In genomic region chr4:107260001-107260400, GRCm38 (mm10) we compare ENCODE assay signal across 23 mouse cellular contexts. TPM values are rescaled to one million over a fixed set of nuclear protein-coding genes. Genes with fewer than 3 reads are reported as not detected.
A peak's percentile ranks its signal among the peaks of the same experiment; 100 is the strongest.
DNase-seq lines count a peak whose midpoint lies in the region; ATAC-seq lines count a peak whose summit lies in the region.
"Had no signal": no experiment of that assay in that cellular context is flagged by ENCODE, and none has a peak within 500 bp of the region (broad histone marks: within the 10 kb centered on the region; RNA-seq: fewer than 3 reads in every experiment).

No protein-coding gene starts in this region.

- no peaks in the 10 kb centered on the region for H3K27me3 ChIP-seq in intestine, embryonic 16.5 days (replicated peaks; ENCODE audit: control insufficient read depth, insufficient read depth, low read length)
- H3K27me3 ChIP-seq: forebrain, embryonic 13.5 days; limb, embryonic 13.5 days; lung, embryonic 15.5 days; neural tube, embryonic 12.5 days had no signal

- H3K9me3 ChIP-seq in intestine, embryonic 16.5 days (ENCODE audit: control insufficient read depth, low read length), result no peaks in the 10 kb centered on the region
- H3K9me3 ChIP-seq: liver, embryonic 13.5 days; lung, embryonic 15.5 days; neural tube, embryonic 12.5 days had no signal

- no peak overlapping the region for H3K27ac ChIP-seq in intestine, embryonic 16.5 days (ENCODE audit: low read length)
- H3K27ac ChIP-seq: forebrain, embryonic 13.5 days; kidney, postnatal 0 days; limb, embryonic 13.5 days; liver, embryonic 13.5 days; lung, embryonic 15.5 days; midbrain, embryonic 10.5 days; neural tube, embryonic 12.5 days; stomach, postnatal 0 days had no signal

- no peak overlapping the region for H3K4me2 ChIP-seq in intestine, embryonic 16.5 days (ENCODE audit: low read depth, low read length)
- H3K4me2 ChIP-seq: forebrain, embryonic 13.5 days; limb, embryonic 13.5 days; liver, embryonic 13.5 days; lung, embryonic 15.5 days; neural tube, embryonic 12.5 days had no signal

- H3K4me1 ChIP-seq in intestine, embryonic 16.5 days (ENCODE audit: control insufficient read depth, insufficient read depth, low read length), result no peaks in the 10 kb centered on the region; the same call in 1 of the 2 replicates
- H3K4me1 ChIP-seq: forebrain, embryonic 13.5 days; limb, embryonic 13.5 days; liver, embryonic 13.5 days; lung, embryonic 15.5 days; midbrain, embryonic 10.5 days; neural tube, embryonic 12.5 days had no signal

- peak; percentile 55 for DNase-seq in CD4-positive helper T cell, adult 2 months (ENCODE audit: low read depth, low spot score)
- DNase-seq in CD8-positive naive resting alpha-beta T cell, adult 2 months (ENCODE audit: low read depth in 2 of 2, low spot score in 2 of 2), result peak; percentile 54 to 67
- DNase-seq in thymus, postnatal 10 days (ENCODE audit: low spot score in 2 of 2), result peak; percentile 77 to 81
- no peak for DNase-seq in retina, postnatal 1 day
- no peak for DNase-seq in Muller cell, postnatal 12 days (ENCODE audit: inconsistent ontology term)
- DNase-seq in c-Kit-positive CD71-positive TER-119-positive erythroid progenitor cells, embryonic 14.5 days (ENCODE audit: low spot score), result no peak
- DNase-seq: cerebellum, adult 9-10 months; gastrocnemius, postnatal 10 days; liver, embryonic 13.5 days had no signal

- H3K36me3 ChIP-seq in intestine, embryonic 16.5 days (ENCODE audit: control insufficient read depth, insufficient read depth, low read length), result peaks cover 5% of the 10 kb centered on the region

- H3K4me3 ChIP-seq in intestine, embryonic 16.5 days (ENCODE audit: low read length), result no peak overlapping the region
- H3K4me3 ChIP-seq: erythroblast, embryonic 14.5 days; forebrain, embryonic 13.5 days; limb, embryonic 13.5 days; liver, embryonic 13.5 days; lung, embryonic 15.5 days; midbrain, embryonic 10.5 days; neural tube, embryonic 12.5 days had no signal

- H3K9ac ChIP-seq in intestine, embryonic 16.5 days (ENCODE audit: low read depth, low read length), result no peak overlapping the region
- H3K9ac ChIP-seq: forebrain, embryonic 13.5 days; limb, embryonic 13.5 days; liver, embryonic 13.5 days; lung, embryonic 15.5 days; neural tube, embryonic 12.5 days had no signal

- peak; percentile 69 for ATAC-seq in intestine, embryonic 16.5 days
- ATAC-seq: forebrain, embryonic 13.5 days had no signal

- WGBS in intestine, embryonic 16.5 days, result 40% methylated on average over 4 of the region's 4 CpGs

RNA-seq across cellular contexts. Expression of gene Hspb11, which starts 6.6 kb away (rescaled TPM):
- polyA plus RNA-seq in intestine, embryonic 16.5 days (2015; fragmentation: Nextera tagmentation; extraction: Ambion mirVana), result 22.6 and 26.7 TPM in 2 replicates

RNA-seq across cellular contexts. Expression of gene Lrrc42, which starts 6.7 kb away (rescaled TPM):
- polyA plus RNA-seq in intestine, embryonic 16.5 days (2015; fragmentation: Nextera tagmentation; extraction: Ambion mirVana), result 48.3 and 49.6 TPM in 2 replicates

RNA-seq across cellular contexts. Expression of gene Dio1, which starts 47.0 kb away (rescaled TPM):
- 3.3 and 5.2 TPM in 2 replicates for polyA plus RNA-seq in intestine, embryonic 16.5 days (2015; fragmentation: Nextera tagmentation; extraction: Ambion mirVana)
- polyA plus RNA-seq: embryonic facial prominence, embryonic 11.5 days; erythroblast, embryonic 14.5 days; forebrain, embryonic 13.5 days; G1E; heart, postnatal 0 days; hindbrain, embryonic 11.5 days; limb, embryonic 13.5 days; liver, embryonic 13.5 days; midbrain, embryonic 10.5 days; neural tube, embryonic 12.5 days had no signal

RNA-seq across cellular contexts. Expression of gene Ldlrad1, which starts 51.0 kb away (rescaled TPM):
- polyA plus RNA-seq in intestine, embryonic 16.5 days (2015; fragmentation: Nextera tagmentation; extraction: Ambion mirVana), result not detected in 2 replicates
- polyA plus RNA-seq: embryonic facial prominence, embryonic 11.5 days; erythroblast, embryonic 14.5 days; forebrain, embryonic 13.5 days; G1E; heart, postnatal 0 days; hindbrain, embryonic 11.5 days; intestine, embryonic 14.5 days; kidney, postnatal 0 days; limb, embryonic 13.5 days; liver, embryonic 13.5 days; lung, embryonic 15.5 days; midbrain, embryonic 10.5 days; neural tube, embryonic 12.5 days had no signal

RNA-seq across cellular contexts. Expression of gene Yipf1, which starts 54.2 kb away (rescaled TPM):
- 84.5 and 88.5 TPM in 2 replicates for polyA plus RNA-seq in intestine, embryonic 16.5 days (2015; fragmentation: Nextera tagmentation; extraction: Ambion mirVana)

Comparison
In these comparisons a context has a peak if more than half of its experiments do, and no peak if none do; other contexts are left out.
1. DNase-seq: peak in CD4-positive helper T cell, adult 2 months (single experiment), CD8-positive naive resting alpha-beta T cell, adult 2 months (2 of 2) and thymus, postnatal 10 days (2 of 2); none in retina, postnatal 1 day (single experiment), Muller cell, postnatal 12 days (single experiment) and c-Kit-positive CD71-positive TER-119-positive erythroid progenitor cells, embryonic 14.5 days (single experiment).